Mouse (Mus musculus) liver, adult 2 months (tissue): Measurements from ENCODE around the gene Tnnt1. TPM values are rescaled to one million over a fixed set of nuclear protein-coding genes. Genes with fewer than 3 reads are reported as not detected.
A peak's percentile ranks its signal among the peaks of the same experiment; 100 is the strongest.

Source experiments
- DNase-seq: peaks from one replicate; pipeline ENCODE4 v3.0.0-alpha.2; 2011; ENCODE audit warnings: low read depth, low spot score; ENCODE audit errors: extremely low read depth
- H3K27ac ChIP-seq: fragments of 200-500 bp; replicated peaks from 2 replicates; pipeline ENCODE4 v1.5.1; 2012; ENCODE audit warnings: low read depth, mild to moderate bottlenecking, control low read depth, inconsistent platforms, low read length; ENCODE audit not compliant: insufficient read depth
- H3K27me3 ChIP-seq: fragments of 200-500 bp; 2 replicates; pipeline ENCODE4 v1.6.1; 2012; ENCODE audit warnings: mild to moderate bottlenecking, moderate library complexity, low read length, inconsistent platforms; ENCODE audit not compliant: control insufficient read depth, insufficient read depth
- H3K36me3 ChIP-seq: fragments of 200-500 bp; 2 replicates; pipeline ENCODE4 v1.6.1; 2012; ENCODE audit warnings: low read length, inconsistent platforms; ENCODE audit not compliant: control insufficient read depth, insufficient read depth
- H3K4me1 ChIP-seq: fragments of 200-500 bp; 2 replicates; pipeline ENCODE4 v1.6.1; 2011; ENCODE audit warnings: low read length; ENCODE audit not compliant: control insufficient read depth, insufficient read depth
- H3K4me3 ChIP-seq: fragments of 200-500 bp; 2 replicates; pipeline ENCODE4 v1.5.1; 2011; ENCODE audit warnings: low read depth, mild to moderate bottlenecking, control low read depth, low read length, moderate library complexity; ENCODE audit not compliant: insufficient read depth
- H3K79me2 ChIP-seq: fragments of 200-500 bp; 2 replicates; pipeline ENCODE4 v1.6.1; 2012; ENCODE audit warnings: inconsistent platforms, mild to moderate bottlenecking, low read length, moderate library complexity; ENCODE audit not compliant: control insufficient read depth, insufficient read depth
- H3K9ac ChIP-seq: fragments of 200-500 bp; 2 replicates; pipeline ENCODE4 v1.6.1; 2012; ENCODE audit warnings: low read depth, mild to moderate bottlenecking, control low read depth, inconsistent platforms, low read length
- CTCF ChIP-seq: fragments of 200-500 bp; IDR thresholded peaks from 2 replicates; pipeline ENCODE4 v1.5.1; 2011; ENCODE audit warnings: low read depth, low read length, control low read depth
- POLR2A ChIP-seq: fragments of 200-500 bp; IDR thresholded peaks from 2 replicates; pipeline ENCODE4 v1.6.1; 2011; ENCODE audit warnings: low read length, control low read depth; ENCODE audit not compliant: insufficient read depth; ENCODE audit errors: extremely low read depth
- WGBS: fragments of 180-500 bp; shearing (Covaris S2); methylation state at CpG from one replicate; pipeline ENCODE4 v1.1.7; 2018; 5-methylcytosine and 5-hydroxymethylcytosine counted together
- polyA plus RNA-seq: library from polyadenylated mRNA; depleted of rRNA; stranded (reverse); fragments of >200 nt; gene quantifications from 2 replicates; pipeline ENCODE4 v1.2.3, GENCODE M21; 2012
- total RNA-seq: library from RNA; depleted of rRNA; stranded (reverse); fragments of >200 nt; gene quantifications from 2 replicates; pipeline ENCODE4 v1.2.3, GENCODE M21; 2014

The Tnnt1 gene
- total and polyA plus RNA-seq, 2 experiments, result 0.61 to 2.9 TPM

DNA sequence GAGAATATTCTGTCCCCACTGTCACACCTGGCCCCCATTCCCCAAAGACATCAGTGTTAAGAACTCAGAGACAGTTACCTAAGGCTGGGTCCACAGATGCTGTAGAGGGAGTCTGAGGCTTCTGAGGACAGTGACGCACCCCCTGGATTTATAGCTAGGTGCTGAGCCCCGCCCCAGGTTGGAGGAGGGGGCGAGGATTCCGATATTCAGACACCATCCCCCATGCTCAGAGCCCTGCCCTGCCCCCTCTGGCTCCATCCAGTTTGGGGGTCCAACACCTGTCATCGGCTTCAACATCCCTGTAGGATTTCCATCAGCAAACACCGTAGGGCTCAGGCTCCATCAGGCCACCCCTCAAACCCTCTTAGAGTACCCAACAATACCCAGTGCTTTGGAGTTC is 329 bp downstream of the Tnnt1 start:
- WGBS, result 68% methylated on average over 6 of the region's 6 CpGs
- Histone ChIP-seq H3K9ac (no peak overlapping the region), H3K4me1 (no peaks in the 10 kb centered on the region), H3K27me3 (peaks cover 7% of the 10 kb centered on the region; the same call in 1 of the 2 replicates), H3K79me2 (no peaks in the 10 kb centered on the region), H3K27ac (no peak overlapping the region), H3K4me3 (no peak overlapping the region), H3K36me3 (no peaks in the 10 kb centered on the region)
- no peak for DNase-seq
- TF ChIP-seq POLR2A (no peak), CTCF (no peak)

DNA sequence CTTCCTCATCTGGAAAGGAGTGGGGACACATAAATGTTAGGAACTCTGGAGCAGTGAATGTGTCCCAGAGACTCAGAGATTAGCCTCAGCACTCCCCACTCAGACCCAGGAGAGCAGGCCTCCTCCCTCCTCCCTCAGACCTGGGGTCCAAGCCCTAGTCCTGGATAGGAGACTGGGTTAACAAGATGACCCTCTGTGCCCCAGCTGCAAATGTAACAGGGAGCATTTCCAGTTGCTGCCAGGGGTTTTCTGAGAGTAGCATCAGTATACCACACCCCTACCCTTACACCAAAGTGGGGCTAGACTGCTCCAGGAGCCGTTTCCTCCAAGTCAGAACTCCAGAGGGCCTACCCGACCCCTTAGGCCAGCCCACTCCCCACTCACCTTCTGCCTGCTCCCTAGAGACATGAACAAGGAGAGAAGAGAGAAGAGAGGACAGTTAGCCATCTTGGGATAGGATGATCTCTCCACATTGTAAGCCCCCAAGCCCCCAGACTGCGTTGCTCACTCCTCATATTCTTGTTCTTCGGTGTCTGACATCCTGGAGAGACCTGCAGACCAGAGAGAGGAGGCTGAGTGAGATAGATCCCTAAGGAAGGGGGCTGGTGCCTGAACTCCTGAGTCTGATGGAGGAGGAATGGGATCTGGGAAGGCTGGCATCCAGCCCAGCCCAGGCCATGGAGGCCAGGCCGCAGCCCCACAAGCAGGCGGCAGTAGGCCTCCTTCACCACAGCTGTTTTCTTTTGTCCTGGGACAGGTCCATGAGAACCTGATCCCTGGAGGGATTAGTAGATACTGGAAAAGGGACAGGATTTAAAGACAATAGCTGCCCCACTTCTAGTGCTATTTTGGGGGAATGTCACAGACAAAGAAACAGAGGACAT is 2.1 kb downstream of the Tnnt1 start:
- H3K27ac ChIP-seq, result no peak overlapping the region
- H3K79me2 ChIP-seq, result no peaks in the 10 kb centered on the region
- no peaks in the 10 kb centered on the region for H3K4me1 ChIP-seq
- TF ChIP-seq POLR2A, result no peak
- no peak for TF ChIP-seq CTCF
- no peak overlapping the region for H3K4me3 ChIP-seq
- no peaks in the 10 kb centered on the region for H3K36me3 ChIP-seq
- H3K27me3 ChIP-seq, result no peaks in the 10 kb centered on the region
- 84% methylated on average over 6 of the region's 6 CpGs for WGBS
- DNase-seq, result no peak
- H3K9ac ChIP-seq, result no peak overlapping the region

DNA sequence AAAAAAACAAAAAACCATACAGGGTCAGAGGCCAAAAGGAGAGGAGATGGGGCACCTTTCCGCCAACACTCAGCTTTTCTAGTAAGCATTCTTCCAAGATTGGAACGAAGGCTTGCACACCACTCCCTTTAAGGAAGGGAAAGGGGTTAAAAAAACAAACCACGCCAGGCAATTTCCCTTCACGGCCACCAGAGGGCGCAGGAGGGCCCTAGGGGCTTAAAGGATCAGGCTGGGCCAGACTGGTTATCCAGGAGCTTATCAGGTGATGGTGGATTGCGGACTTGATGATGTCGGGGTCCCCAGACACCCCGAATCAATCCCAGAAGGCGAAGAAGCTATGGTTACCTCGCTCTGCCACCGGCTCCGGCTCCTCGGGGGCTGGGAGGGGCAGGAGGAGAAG is 2.9 kb downstream of the Tnnt1 start:
- Histone ChIP-seq H3K27ac (no peak overlapping the region), H3K9ac (no peak overlapping the region), H3K27me3 (no peaks in the 10 kb centered on the region), H3K4me3 (no peak overlapping the region), H3K4me1 (no peaks in the 10 kb centered on the region), H3K36me3 (no peaks in the 10 kb centered on the region), H3K79me2 (no peaks in the 10 kb centered on the region)
- 30% methylated on average over 13 of the region's 13 CpGs for WGBS
- TF ChIP-seq CTCF (peak; percentile 87), POLR2A (no peak)
- peak; percentile 20 for DNase-seq

DNA sequence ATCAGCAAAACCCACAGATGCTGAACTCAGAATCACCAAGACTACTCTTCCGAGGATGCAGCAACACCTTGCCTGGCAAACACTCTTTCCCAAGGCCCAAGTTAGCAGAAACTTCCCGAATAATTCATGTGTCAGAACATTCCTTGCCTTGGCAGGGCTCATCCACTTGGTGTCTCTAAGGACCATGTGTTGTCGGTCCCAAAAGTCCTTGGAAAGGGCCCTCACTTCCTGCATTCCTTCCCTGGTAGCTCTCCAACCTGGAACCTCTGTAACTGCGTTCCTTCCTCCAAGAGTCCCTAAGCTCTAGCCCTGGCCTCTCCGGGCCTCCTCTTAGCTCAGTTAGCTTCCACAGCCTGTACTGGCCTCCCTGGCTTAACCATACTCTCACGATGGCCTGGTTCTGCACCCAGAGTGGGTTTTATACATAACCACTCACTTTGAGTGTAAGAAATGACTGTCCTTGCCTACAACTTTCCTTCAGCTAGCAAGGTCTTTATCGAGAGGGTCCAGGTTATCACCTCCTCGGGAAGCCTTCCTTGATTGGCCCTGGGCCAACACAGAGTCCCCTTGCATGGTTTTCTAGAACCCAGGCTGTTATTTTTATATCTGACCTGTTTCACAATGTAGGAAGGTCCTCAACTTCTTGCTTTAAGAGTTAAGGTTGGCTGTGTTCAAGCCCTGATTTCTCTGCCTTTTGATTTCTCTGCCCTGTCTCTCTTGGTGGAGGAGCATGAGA is 4.5 kb downstream of the Tnnt1 start:
- no peak for DNase-seq
- TF ChIP-seq CTCF (no peak), POLR2A (no peak)
- H3K79me2 ChIP-seq, result no peaks in the 10 kb centered on the region
- H3K36me3 ChIP-seq, result no peaks in the 10 kb centered on the region
- no peaks in the 10 kb centered on the region for H3K4me1 ChIP-seq
- H3K27ac ChIP-seq, result no peak overlapping the region
- H3K4me3 ChIP-seq, result no peak overlapping the region
- WGBS, result 71% methylated on average over 8 of the region's 8 CpGs
- H3K27me3 ChIP-seq, result no peaks in the 10 kb centered on the region
- H3K9ac ChIP-seq, result no peak overlapping the region

DNA sequence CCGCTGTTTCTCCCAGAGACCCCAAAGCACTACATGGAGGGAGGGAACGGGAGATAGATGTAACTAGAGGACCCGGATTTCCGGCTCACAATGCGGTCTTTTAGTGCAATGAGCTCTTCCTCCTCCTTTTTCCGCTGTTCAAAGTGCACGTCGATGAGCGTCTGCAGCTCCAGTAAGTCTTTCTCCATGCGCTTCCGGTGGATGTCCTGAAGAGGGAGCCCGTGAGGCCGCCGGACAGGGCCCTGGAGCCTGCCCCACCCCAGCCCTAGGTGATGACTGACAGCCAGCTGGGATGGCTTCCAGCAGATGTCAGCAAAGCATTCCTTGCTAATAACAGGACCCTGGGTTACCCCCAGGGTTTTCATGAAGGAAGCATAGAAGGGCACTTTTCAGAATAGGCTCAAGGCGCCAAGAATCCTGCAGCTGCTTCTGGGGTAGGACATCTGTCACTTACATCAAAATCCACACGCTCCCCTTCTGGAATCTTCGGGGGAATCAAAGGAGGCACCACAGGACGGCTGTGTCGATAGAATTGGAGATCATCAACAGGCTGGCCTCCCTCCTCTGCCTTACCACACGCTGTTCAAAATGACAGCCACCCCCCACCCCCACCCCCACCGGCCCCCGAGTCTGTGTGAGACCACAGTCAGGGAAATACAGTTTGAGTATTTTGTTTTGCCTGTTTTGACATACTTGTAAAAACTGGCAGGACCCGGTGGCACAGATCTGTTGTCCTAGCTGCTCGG is 6.1 kb downstream of the Tnnt1 start:
- Histone ChIP-seq H3K27me3 (no peaks in the 10 kb centered on the region), H3K79me2 (no peaks in the 10 kb centered on the region), H3K4me1 (no peaks in the 10 kb centered on the region), H3K9ac (no peak overlapping the region), H3K36me3 (no peaks in the 10 kb centered on the region), H3K4me3 (no peak overlapping the region), H3K27ac (no peak overlapping the region)
- WGBS, result 27% methylated on average over 24 of the region's 24 CpGs
- TF ChIP-seq POLR2A (no peak), CTCF (peak; percentile 83)
- peak; percentile 65 for DNase-seq
